ENCODE assay signal across 8 mouse cellular contexts in the genomic region with DNA sequence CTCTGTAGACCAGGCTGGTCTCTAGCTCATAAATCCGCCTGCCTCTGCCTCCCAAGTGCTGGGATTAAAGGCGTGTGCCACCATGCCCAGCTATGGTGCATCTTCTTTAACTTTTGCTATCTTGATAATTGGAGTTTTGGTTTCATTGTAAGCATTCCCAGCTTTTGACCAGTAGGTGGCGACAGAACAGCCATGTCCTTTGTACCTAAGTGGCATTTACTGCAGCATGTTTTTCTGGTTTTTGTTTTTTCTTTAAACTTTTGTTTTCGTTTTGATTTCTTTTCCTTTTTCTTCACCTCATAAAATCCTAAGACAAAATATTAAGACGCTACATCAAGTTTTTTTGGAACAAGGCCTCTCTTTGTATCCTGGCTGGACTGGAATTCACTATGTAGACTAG.
DNase-seq lines count a peak whose midpoint lies in the region.

No protein-coding gene starts in this region.

- peak; percentile 11 for DNase-seq in heart, postnatal 4 days
- no peak for DNase-seq in heart, adult 8-10 months (ENCODE audit: low spot score)
- DNase-seq in 3134 (ENCODE audit: extremely low read depth, insufficient read length, low spot score) = peak; percentile 11
- peak; percentile 34 for DNase-seq in Muller cell, postnatal 12 days (ENCODE audit: inconsistent ontology term)
- DNase-seq in embryo, embryonic 9.5 days (ENCODE audit: extremely low spot score) = peak; percentile 24
- DNase-seq in lung, postnatal 14 days = peak; percentile 12
- no peak for DNase-seq in heart, adult 11 months
- DNase-seq in T-cell, adult 2 months (ENCODE audit: low spot score) = no peak

Comparison
In these comparisons a context has a peak if more than half of its experiments do, and no peak if none do; other contexts are left out.
1. DNase-seq: peak in heart, postnatal 4 days (single experiment), 3134 (single experiment), Muller cell, postnatal 12 days (single experiment), embryo, embryonic 9.5 days (single experiment) and lung, postnatal 14 days (single experiment); none in heart, adult 8-10 months (single experiment), heart, adult 11 months (single experiment) and T-cell, adult 2 months (single experiment).